Mouse (Mus musculus): ENCODE measurements around the gene Vcp. TPM values are rescaled to one million over a fixed set of nuclear protein-coding genes. Genes with fewer than 3 reads are reported as not detected.

Vcp gene
- polyA plus RNA-seq, 1 experiment from 2014 or later: 501 TPM

DNA sequence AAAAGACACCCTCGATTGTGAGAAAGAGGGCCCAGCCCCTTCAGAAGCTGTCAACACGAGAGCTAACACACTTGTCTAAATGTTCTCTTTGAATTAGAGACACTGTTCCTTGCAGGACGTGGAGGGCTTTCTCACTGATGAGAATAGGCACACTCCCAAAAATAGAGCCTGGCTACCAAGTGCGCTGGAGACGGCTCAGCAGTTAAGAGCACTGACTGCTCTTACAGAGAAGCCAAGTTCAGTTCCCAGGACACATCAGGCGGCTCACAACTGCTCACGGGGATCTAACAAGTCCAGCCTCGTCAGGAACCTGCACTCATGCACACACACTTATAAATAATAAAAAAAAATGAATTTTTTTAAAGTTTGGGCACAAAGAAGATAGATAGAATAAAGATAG is 41.4 kb downstream of the Vcp start:
- Histone ChIP-seq H3K4me2 (no peak overlapping the region), H3K27me3 (replicated peaks) (no peaks in the 10 kb centered on the region), H3K4me3 (no peak overlapping the region), H3K27ac (no peak overlapping the region), H3K4me1 (peaks cover 14% of the 10 kb centered on the region), H3K9ac (no peak overlapping the region), H3K36me3 (replicated peaks) (peaks cover 27% of the 10 kb centered on the region), H3K9me3 (no peaks in the 10 kb centered on the region)
- 65% methylated on average over 8 of the region's 8 CpGs for WGBS
- ATAC-seq (replicated peaks): no peak

- H3K4me3 ChIP-seq: no peak overlapping the region
- no peaks in the 10 kb centered on the region for H3K9me3 ChIP-seq
- no peak for ATAC-seq (replicated peaks)
- no peak overlapping the region for H3K27ac ChIP-seq
- H3K4me1 ChIP-seq: peaks cover 24% of the 10 kb centered on the region
- no peak overlapping the region for H3K4me2 ChIP-seq
- WGBS: 89% methylated on average over 8 of the region's 8 CpGs
- H3K9ac ChIP-seq: no peak overlapping the region
- H3K27me3 ChIP-seq (replicated peaks): no peaks in the 10 kb centered on the region
- H3K36me3 ChIP-seq (replicated peaks): peaks cover 27% of the 10 kb centered on the region
Observed at GRCm38 (mm10) chr4:42957979-42958378, 42.3 kb downstream of the Vcp start.

DNA sequence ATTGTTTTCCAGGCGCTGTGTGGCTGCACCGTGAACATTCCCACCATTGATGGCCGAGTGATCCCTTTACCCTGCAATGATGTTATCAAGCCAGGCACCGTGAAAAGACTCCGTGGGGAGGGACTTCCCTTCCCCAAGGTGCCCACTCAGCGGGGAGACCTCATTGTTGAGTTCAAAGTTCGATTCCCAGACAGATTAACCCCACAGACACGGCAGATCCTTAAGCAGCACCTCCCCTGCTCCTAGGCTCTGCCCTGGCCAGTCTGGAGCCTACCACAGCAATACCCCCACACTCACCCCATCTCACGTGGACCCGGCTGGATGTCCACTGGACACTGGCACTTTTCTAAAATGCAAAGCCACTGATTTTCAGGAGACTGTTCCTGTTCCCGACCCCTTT is 43.0 kb downstream of the Vcp start:
- Histone ChIP-seq H3K4me1 (peaks cover 31% of the 10 kb centered on the region), H3K27me3 (replicated peaks) (no peaks in the 10 kb centered on the region), H3K27ac (no peak overlapping the region), H3K4me3 (no peak overlapping the region), H3K4me2 (no peak overlapping the region), H3K36me3 (replicated peaks) (peaks cover 27% of the 10 kb centered on the region), H3K9me3 (no peaks in the 10 kb centered on the region), H3K9ac (no peak overlapping the region)
- ATAC-seq (replicated peaks): no peak
- WGBS: 59% methylated on average over 11 of the region's 11 CpGs

DNA sequence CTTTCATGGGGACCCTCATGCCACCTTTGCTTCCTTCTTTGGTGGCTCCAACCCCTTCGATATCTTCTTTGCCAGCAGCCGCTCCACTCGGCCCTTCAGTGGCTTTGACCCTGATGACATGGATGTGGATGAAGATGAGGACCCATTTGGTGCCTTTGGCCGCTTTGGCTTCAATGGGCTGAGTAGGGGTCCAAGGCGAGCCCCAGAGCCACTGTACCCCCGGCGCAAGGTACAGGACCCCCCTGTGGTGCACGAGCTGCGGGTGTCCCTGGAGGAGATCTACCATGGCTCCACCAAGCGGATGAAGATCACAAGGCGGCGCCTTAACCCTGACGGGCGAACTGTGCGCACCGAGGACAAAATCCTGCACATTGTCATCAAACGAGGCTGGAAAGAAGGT is 43.7 kb downstream of the Vcp start:
- 93% methylated on average over 17 of the region's 17 CpGs for WGBS
- Histone ChIP-seq H3K9me3 (no peaks in the 10 kb centered on the region), H3K27ac (no peak overlapping the region), H3K36me3 (replicated peaks) (peaks cover 27% of the 10 kb centered on the region), H3K4me1 (peaks cover 38% of the 10 kb centered on the region), H3K9ac (no peak overlapping the region), H3K27me3 (replicated peaks) (no peaks in the 10 kb centered on the region), H3K4me3 (no peak overlapping the region), H3K4me2 (no peak overlapping the region)
- no peak for ATAC-seq (replicated peaks)

DNA sequence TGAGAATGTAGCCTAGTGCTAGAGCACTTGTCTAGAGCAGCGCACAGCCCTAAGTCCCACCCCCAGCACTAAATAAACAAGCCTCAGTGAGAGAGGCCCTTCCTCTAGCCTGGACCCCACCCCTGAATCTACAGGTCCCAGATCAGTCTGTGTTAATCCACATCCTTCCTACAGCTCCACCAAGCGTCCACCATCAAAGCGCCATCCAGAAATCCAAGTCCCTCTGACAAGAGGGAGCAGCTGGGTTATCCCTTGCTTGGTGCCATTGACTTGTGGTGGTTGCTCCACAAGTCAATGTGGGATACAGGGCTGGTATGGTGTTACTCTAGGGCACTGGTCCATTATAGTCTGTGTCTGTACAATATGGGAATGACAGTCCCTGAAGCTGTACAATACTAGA is 45.1 kb downstream of the Vcp start:
- Histone ChIP-seq H3K9ac (peak overlapping the region; percentile 1; the same call in 1 of the 2 replicates), H3K4me1 (peaks cover 50% of the 10 kb centered on the region), H3K4me2 (no peak overlapping the region), H3K27me3 (replicated peaks) (no peaks in the 10 kb centered on the region), H3K36me3 (replicated peaks) (peaks cover 27% of the 10 kb centered on the region), H3K9me3 (no peaks in the 10 kb centered on the region), H3K27ac (no peak overlapping the region), H3K4me3 (no peak overlapping the region)
- ATAC-seq (replicated peaks): no peak
- WGBS: 86% methylated on average over 3 of the region's 3 CpGs

DNA sequence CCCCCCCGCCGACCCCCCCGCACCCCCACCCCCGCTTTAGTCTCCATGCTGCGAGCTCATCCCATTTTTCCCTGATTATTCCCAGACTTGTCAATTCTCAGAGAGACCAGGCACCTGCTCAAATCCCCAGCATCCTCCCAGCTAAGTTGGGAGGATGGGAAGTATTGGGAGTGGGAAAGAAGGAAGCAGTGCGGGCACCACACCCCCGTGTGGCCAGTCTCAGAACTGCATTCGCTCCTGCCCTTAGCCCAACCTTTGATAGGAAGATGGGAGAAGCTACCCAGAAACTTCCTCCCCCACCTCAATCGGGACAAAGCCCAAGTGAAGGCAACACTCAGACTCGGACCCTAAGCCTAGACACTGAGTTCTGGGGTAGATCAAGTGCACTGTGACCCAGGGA is 46.0 kb downstream of the Vcp start:
- H3K27ac ChIP-seq: peak overlapping the region; percentile 95
- H3K27me3 ChIP-seq (replicated peaks): no peaks in the 10 kb centered on the region
- H3K9ac ChIP-seq: peak overlapping the region; percentile 31; the same call in 1 of the 2 replicates
- H3K4me3 ChIP-seq: peak overlapping the region; percentile 75
- peaks cover 27% of the 10 kb centered on the region for H3K36me3 ChIP-seq (replicated peaks)
- peak overlapping the region; percentile 96 for H3K4me2 ChIP-seq
- no peaks in the 10 kb centered on the region for H3K9me3 ChIP-seq
- no peak for ATAC-seq (replicated peaks)
- 5% methylated on average over 10 of the region's 10 CpGs for WGBS
- H3K4me1 ChIP-seq: peaks cover 51% of the 10 kb centered on the region

DNA sequence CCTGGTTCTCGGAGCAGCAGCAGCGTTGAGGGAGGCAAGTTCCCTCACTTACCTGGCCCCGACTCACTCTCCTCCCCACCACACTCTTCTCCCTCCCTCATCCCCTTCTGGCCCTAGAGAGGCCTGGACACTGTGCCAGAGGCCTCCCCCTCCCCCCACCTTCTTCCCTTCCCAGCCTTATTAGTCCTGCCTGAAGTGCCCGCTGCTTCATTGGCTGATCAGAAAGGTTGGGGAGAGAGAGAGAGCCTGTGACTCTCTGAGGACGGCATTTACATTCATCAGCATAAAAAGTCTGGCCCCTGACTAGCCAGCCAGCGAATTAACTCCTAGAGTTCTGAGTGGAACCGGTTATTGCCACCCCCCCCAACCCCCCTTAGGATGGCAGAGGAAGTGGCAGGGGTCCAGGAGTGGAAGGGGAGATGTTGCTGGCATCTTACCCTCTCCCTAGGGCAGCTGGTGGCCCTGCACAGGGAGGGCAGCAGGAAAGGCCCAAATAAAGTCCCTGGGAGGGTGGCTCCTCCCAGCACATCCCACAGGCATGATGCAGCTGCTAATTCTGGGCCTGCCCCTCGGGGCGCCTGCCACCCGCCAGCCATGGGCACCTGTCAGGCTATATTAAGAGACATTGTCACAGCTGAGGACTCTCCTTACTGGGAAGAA is 46.7 kb downstream of the Vcp start:
- H3K27me3 ChIP-seq (replicated peaks): no peaks in the 10 kb centered on the region
- no peak for ATAC-seq (replicated peaks)
- peaks cover 27% of the 10 kb centered on the region for H3K36me3 ChIP-seq (replicated peaks)
- no peaks in the 10 kb centered on the region for H3K9me3 ChIP-seq
- WGBS: 11% methylated on average over 10 of the region's 10 CpGs
- H3K9ac ChIP-seq: peak overlapping the region; percentile 36
- H3K4me3 ChIP-seq: peak overlapping the region; percentile 75
- peaks cover 59% of the 10 kb centered on the region for H3K4me1 ChIP-seq
- peak overlapping the region; percentile 96 for H3K4me2 ChIP-seq
- peak overlapping the region; percentile 95 for H3K27ac ChIP-seq

DNA sequence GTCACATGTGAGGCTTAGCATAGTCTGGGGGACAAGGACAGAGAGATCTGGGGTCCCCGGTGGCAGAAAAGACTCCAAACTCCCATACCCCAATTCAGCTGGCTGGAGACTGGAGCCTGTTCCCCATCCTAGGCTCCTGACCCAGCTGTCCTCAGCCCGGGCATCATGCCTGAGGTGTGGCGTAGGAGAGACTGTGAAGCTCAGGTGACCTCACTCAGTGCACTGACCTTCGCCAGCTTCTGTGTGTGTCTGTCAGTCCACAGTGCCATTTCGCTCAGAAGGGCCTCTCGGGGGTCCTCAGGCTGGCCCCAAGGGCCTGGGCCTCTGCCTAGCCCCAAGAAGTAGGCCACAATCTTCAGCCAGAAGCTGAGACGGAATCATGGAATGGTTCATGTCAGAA is 47.7 kb downstream of the Vcp start:
- 83% methylated on average over 7 of the region's 7 CpGs for WGBS
- H3K4me1 ChIP-seq: peaks cover 69% of the 10 kb centered on the region
- ATAC-seq (replicated peaks): no peak

DNA sequence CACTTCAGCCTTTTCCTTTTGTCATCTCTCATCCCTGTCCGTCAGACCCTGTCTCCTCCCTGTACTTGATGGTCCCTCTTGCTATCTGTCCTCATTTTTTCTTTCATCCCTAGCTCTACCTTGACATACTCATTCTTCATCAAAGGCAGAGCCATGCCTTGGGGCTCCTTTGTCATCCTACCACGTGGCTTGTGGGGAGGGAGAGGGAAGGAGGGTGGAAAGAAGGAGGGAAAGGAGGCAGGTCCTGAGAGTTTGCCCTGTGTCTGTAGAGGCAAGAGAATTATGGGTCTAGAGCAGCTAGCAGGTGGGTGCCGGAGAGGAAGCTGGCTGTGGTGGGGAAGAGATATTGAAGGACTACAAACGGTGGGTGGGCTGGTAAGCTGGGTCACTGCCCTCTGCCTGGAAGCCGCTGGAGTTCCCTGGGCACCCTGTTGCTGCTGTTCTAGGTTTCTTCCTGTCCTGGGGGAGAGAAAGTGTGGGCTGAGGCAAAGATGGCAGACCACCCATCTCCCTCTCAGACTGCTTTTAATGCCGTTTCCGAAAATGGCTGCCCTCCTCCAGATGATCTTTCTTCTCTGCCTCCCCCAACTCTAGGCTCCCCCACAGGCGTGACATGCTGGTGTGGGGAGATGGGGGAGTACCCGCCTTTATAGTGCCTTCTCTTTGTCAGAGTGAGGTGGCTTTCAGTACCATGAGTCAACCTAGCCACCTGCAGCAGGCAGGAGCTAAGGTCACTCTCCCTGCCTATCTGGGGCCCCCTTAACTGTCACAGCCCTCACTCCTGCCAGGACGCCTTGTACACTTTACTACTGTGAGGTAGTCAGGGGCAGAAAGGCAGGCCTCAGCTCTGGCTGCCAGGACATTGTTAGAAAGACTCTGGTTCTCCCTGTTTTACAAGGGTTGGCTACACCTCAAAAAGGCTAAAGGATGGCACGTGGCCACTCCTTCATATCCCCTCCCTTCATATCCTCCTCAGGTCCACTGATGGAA is 48.8 kb downstream of the Vcp start:
- Histone ChIP-seq H3K9me3 (no peaks in the 10 kb centered on the region), H3K36me3 (replicated peaks) (peaks cover 8% of the 10 kb centered on the region), H3K4me2 (peak overlapping the region; percentile 96), H3K4me1 (peaks cover 79% of the 10 kb centered on the region), H3K27me3 (replicated peaks) (no peaks in the 10 kb centered on the region), H3K27ac (peak overlapping the region; percentile 95), H3K9ac (peak overlapping the region; percentile 90), H3K4me3 (peak overlapping the region; percentile 75)
- no peak for ATAC-seq (replicated peaks)
- WGBS: 47% methylated on average over 11 of the region's 11 CpGs

More for the DNA sequence above, 47.7 kb downstream of the Vcp start:
- Histone ChIP-seq H3K9me3 (no peaks in the 10 kb centered on the region), H3K36me3 (replicated peaks) (peaks cover 19% of the 10 kb centered on the region), H3K27me3 (replicated peaks) (no peaks in the 10 kb centered on the region), H3K9ac (peak overlapping the region; percentile 36; the same call in 1 of the 2 replicates), H3K4me3 (peak overlapping the region; percentile 75), H3K27ac (peak overlapping the region; percentile 95), H3K4me2 (peak overlapping the region; percentile 96)

- Histone ChIP-seq H3K9ac (peak overlapping the region; percentile 90), H3K36me3 (replicated peaks) (peaks cover 3% of the 10 kb centered on the region; the same call in 1 of the 2 replicates), H3K27me3 (replicated peaks) (no peaks in the 10 kb centered on the region), H3K4me1 (peaks cover 87% of the 10 kb centered on the region), H3K9me3 (no peaks in the 10 kb centered on the region), H3K4me3 (peak overlapping the region; percentile 75), H3K27ac (peak overlapping the region; percentile 95), H3K4me2 (peak overlapping the region; percentile 96)
- peak; percentile 57 for ATAC-seq (replicated peaks)
- WGBS: 1% methylated on average over 24 of the region's 27 CpGs
Observed at GRCm38 (mm10) chr4:42950065-42950558, 50.2 kb downstream of the Vcp start.

DNA sequence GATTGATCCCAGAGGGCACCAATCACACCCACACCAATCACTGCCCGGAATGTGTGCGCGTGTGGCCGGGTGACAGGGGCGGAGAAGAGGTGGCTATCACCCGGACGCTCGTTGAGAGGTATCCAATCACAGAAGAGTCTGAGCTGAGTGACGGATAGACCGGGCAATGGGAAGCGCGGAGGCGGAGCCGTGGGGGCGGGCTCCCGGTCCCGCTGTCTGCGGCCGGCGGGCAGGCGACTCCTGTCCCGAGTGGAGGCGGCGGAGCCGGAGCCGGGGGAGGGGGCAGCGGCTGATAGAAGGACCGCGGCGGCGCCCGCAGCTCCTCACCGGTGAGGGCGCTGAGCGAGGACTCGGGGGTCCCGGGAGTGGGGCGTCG is 50.6 kb downstream of the Vcp start, which contains the start of gene Dnajb5:
Gene Dnajb5, plus strand, starts transcription at position 139 of the 376 bp plus-strand sequence.
- Histone ChIP-seq H3K4me2 (peak within 1 kb of the TSS; percentile 96), H3K27me3 (replicated peaks) (no peaks in the 10 kb centered on the region), H3K27ac (peak within 1 kb of the TSS; percentile 95), H3K9ac (peak within 1 kb of the TSS; percentile 90), H3K9me3 (no peaks in the 10 kb centered on the region), H3K4me3 (peak within 1 kb of the TSS; percentile 75), H3K36me3 (replicated peaks) (no peaks in the 10 kb centered on the region), H3K4me1 (peaks cover 82% of the 10 kb centered on the region)
- peak; percentile 95 for ATAC-seq (replicated peaks)
- WGBS: under 1% methylated on average over 35 of the region's 39 CpGs

GRCm38 (mm10) chr4:42949051-42949675 is 51.1 kb downstream of the Vcp start:
- Histone ChIP-seq H3K27ac (peak overlapping the region; percentile 86), H3K27me3 (replicated peaks) (no peaks in the 10 kb centered on the region), H3K9me3 (no peaks in the 10 kb centered on the region), H3K9ac (no peak overlapping the region), H3K4me1 (peaks cover 77% of the 10 kb centered on the region), H3K4me2 (peak overlapping the region; percentile 96), H3K4me3 (peak overlapping the region; percentile 75), H3K36me3 (replicated peaks) (no peaks in the 10 kb centered on the region)
- WGBS: 14% methylated on average over 14 of the region's 14 CpGs
- no peak for ATAC-seq (replicated peaks)
